ENCODE assay signal across 25 mouse cellular contexts in genomic region chr16:53385176-53385575, GRCm38 (mm10).
DNase-seq lines count a peak whose midpoint lies in the region; ATAC-seq and TF ChIP-seq lines count a peak whose summit lies in the region.
"Had no signal": no experiment of that assay in that cellular context is flagged by ENCODE, and none has a peak within 500 bp of the region (broad histone marks: within the 10 kb centered on the region; RNA-seq: fewer than 3 reads in every experiment).

No protein-coding gene starts in this region.

- no peak overlapping the region for H3K27ac ChIP-seq in forebrain, postnatal 0 days (ENCODE audit: low read depth, low read length)
- no peak overlapping the region for H3K27ac ChIP-seq in forebrain, embryonic 12.5 days
- H3K27ac ChIP-seq in midbrain, postnatal 0 days (ENCODE audit: low read depth, low read length): no peak overlapping the region
- H3K27ac ChIP-seq in midbrain, embryonic 10.5 days (replicated peaks): no peak overlapping the region
- H3K27ac ChIP-seq: embryonic facial prominence, embryonic 10.5 days; embryonic facial prominence, embryonic 13.5 days; forebrain, embryonic 15.5 days; hindbrain, embryonic 12.5 days had no signal

- H3K9me3 ChIP-seq in forebrain, postnatal 0 days (ENCODE audit: low read length): no peaks in the 10 kb centered on the region
- no peaks in the 10 kb centered on the region for H3K9me3 ChIP-seq in forebrain, embryonic 12.5 days
- H3K9me3 ChIP-seq in midbrain, postnatal 0 days (ENCODE audit: low read length): no peaks in the 10 kb centered on the region
- H3K9me3 ChIP-seq in midbrain, embryonic 10.5 days (replicated peaks): no peaks in the 10 kb centered on the region
- H3K9me3 ChIP-seq: embryonic facial prominence, embryonic 10.5 days; embryonic facial prominence, embryonic 13.5 days; forebrain, embryonic 15.5 days; hindbrain, embryonic 12.5 days had no signal

- H3K36me3 ChIP-seq in forebrain, postnatal 0 days (ENCODE audit: insufficient read depth): no peaks in the 10 kb centered on the region
- no peaks in the 10 kb centered on the region for H3K36me3 ChIP-seq in forebrain, embryonic 12.5 days (replicated peaks)
- no peaks in the 10 kb centered on the region for H3K36me3 ChIP-seq in midbrain, postnatal 0 days (ENCODE audit: insufficient read depth, low read length)
- H3K36me3 ChIP-seq in midbrain, embryonic 10.5 days: no peaks in the 10 kb centered on the region
- H3K36me3 ChIP-seq: embryonic facial prominence, embryonic 10.5 days; embryonic facial prominence, embryonic 13.5 days; forebrain, embryonic 15.5 days; hindbrain, embryonic 12.5 days had no signal

- H3K4me1 ChIP-seq in forebrain, postnatal 0 days (ENCODE audit: insufficient read depth): no peaks in the 10 kb centered on the region
- no peaks in the 10 kb centered on the region for H3K4me1 ChIP-seq in forebrain, embryonic 12.5 days
- H3K4me1 ChIP-seq in midbrain, postnatal 0 days (ENCODE audit: insufficient read depth, low read length): no peaks in the 10 kb centered on the region
- H3K4me1 ChIP-seq in midbrain, embryonic 10.5 days: no peaks in the 10 kb centered on the region
- H3K4me1 ChIP-seq: embryonic facial prominence, embryonic 10.5 days; embryonic facial prominence, embryonic 13.5 days; forebrain, embryonic 15.5 days; hindbrain, embryonic 12.5 days had no signal

- no peak overlapping the region for H3K4me2 ChIP-seq in forebrain, postnatal 0 days (ENCODE audit: low read depth)
- H3K4me2 ChIP-seq in forebrain, embryonic 12.5 days: no peak overlapping the region
- no peak overlapping the region for H3K4me2 ChIP-seq in midbrain, postnatal 0 days (ENCODE audit: low read depth, low read length, poor library complexity, severe bottlenecking)
- H3K4me2 ChIP-seq: embryonic facial prominence, embryonic 13.5 days; forebrain, embryonic 15.5 days; heart, embryonic 11.5 days; hindbrain, embryonic 12.5 days had no signal

- no peak overlapping the region for H3K9ac ChIP-seq in forebrain, postnatal 0 days
- H3K9ac ChIP-seq in forebrain, embryonic 12.5 days: no peak overlapping the region
- no peak overlapping the region for H3K9ac ChIP-seq in midbrain, postnatal 0 days (replicated peaks; ENCODE audit: low read length, poor library complexity, severe bottlenecking)
- H3K9ac ChIP-seq: embryonic facial prominence, embryonic 13.5 days; forebrain, embryonic 15.5 days; hindbrain, embryonic 12.5 days had no signal

- WGBS in forebrain, postnatal 0 days: 51% methylated on average over 4 of the region's 4 CpGs
- WGBS in forebrain, embryonic 12.5 days: 80% methylated on average over 4 of the region's 4 CpGs
- 72% methylated on average over 4 of the region's 4 CpGs for WGBS in midbrain, postnatal 0 days
- WGBS in midbrain, embryonic 10.5 days: 86% methylated on average over 4 of the region's 4 CpGs

- no peak for TF ChIP-seq CTCF in forebrain, postnatal 0 days (IDR thresholded peaks at IDR 0.05; ENCODE audit: low read depth)
- TF ChIP-seq CTCF in midbrain, postnatal 0 days (IDR thresholded peaks at IDR 0.05): no peak

- H3K27me3 ChIP-seq in forebrain, postnatal 0 days (ENCODE audit: insufficient read depth, low read length): no peaks in the 10 kb centered on the region
- H3K27me3 ChIP-seq in forebrain, embryonic 12.5 days: no peaks in the 10 kb centered on the region
- no peaks in the 10 kb centered on the region for H3K27me3 ChIP-seq in midbrain, postnatal 0 days (ENCODE audit: insufficient read depth, low read length)
- no peaks in the 10 kb centered on the region for H3K27me3 ChIP-seq in midbrain, embryonic 10.5 days (ENCODE audit: low read depth, poor library complexity, severe bottlenecking)
- H3K27me3 ChIP-seq: embryonic facial prominence, embryonic 13.5 days; forebrain, embryonic 15.5 days; hindbrain, embryonic 12.5 days had no signal

- peak; percentile 54; the same call in 1 of the 2 replicates for ATAC-seq in forebrain, postnatal 0 days
- ATAC-seq in forebrain, embryonic 12.5 days (ENCODE audit: low FRiP score): no peak
- ATAC-seq in midbrain, postnatal 0 days (ENCODE audit: low FRiP score): no peak
- ATAC-seq: activated CD4-positive, CD25-positive, alpha-beta regulatory T cell, adult 4 months; forebrain, embryonic 15.5 days; hindbrain, embryonic 16.5 days; inflammation-experienced regulatory T-cells, adult 6 months; intestine, embryonic 16.5 days had no signal

- DNase-seq in embryo, embryonic 10.5 days (ENCODE audit: low spot score): peak; percentile 3
- DNase-seq in embryo, embryonic 9.5 days (ENCODE audit: extremely low spot score): no peak
- DNase-seq in forebrain, postnatal 0 days: peak; percentile 28
- DNase-seq in midbrain, postnatal 0 days (ENCODE audit: low spot score): peak; percentile 5
- DNase-seq in midbrain, embryonic 10.5 days (ENCODE audit: low spot score): no peak
- no peak for DNase-seq in layer of hippocampus, adult 11-12 months (ENCODE audit: low spot score)
- DNase-seq: adrenal gland, adult 8-10 months; adrenal gland, postnatal 25 days; cerebellum, adult 11 months; cerebellum, adult 2 months; cerebellum, adult 9-11 months; cerebellum, postnatal 25 days; gastrocnemius, postnatal 10 days; gastrocnemius, postnatal 36 days had no signal

- no peak overlapping the region for H3K4me3 ChIP-seq in forebrain, postnatal 0 days (ENCODE audit: low read depth, low read length)
- no peak overlapping the region for H3K4me3 ChIP-seq in forebrain, embryonic 12.5 days (replicated peaks)
- no peak overlapping the region for H3K4me3 ChIP-seq in midbrain, postnatal 0 days (ENCODE audit: low read depth, low read length)
- H3K4me3 ChIP-seq in midbrain, embryonic 10.5 days: no peak overlapping the region
- H3K4me3 ChIP-seq: embryonic facial prominence, embryonic 10.5 days; embryonic facial prominence, embryonic 13.5 days; erythroblast, embryonic 14.5 days; forebrain, embryonic 15.5 days; hindbrain, embryonic 12.5 days had no signal

Comparison
In these comparisons a context has a peak if more than half of its experiments do, and no peak if none do; other contexts are left out.
1. DNase-seq: peak in embryo, embryonic 10.5 days (single experiment), forebrain, postnatal 0 days (single experiment) and midbrain, postnatal 0 days (single experiment); none in embryo, embryonic 9.5 days (single experiment), midbrain, embryonic 10.5 days (single experiment) and layer of hippocampus, adult 11-12 months (single experiment).